Comparison of ENCODE assay signal across 8 mouse cellular contexts in genomic region chr8:128362940-128363595, GRCm38 (mm10). TPM values are rescaled to one million over a fixed set of nuclear protein-coding genes. Genes with fewer than 3 reads are reported as not detected.
DNase-seq lines count a peak whose midpoint lies in the region; ATAC-seq lines count a peak whose summit lies in the region.

No protein-coding gene starts in this region.

- H3K9ac ChIP-seq in embryonic facial prominence, embryonic 14.5 days (ENCODE audit: low read depth, low read length) = peak overlapping the region; percentile 0; the same call in 1 of the 2 replicates
- 0 out of 2 replicates have a peak overlapping the region, but pooled peaks have one; percentile 14 for H3K9ac ChIP-seq in kidney, embryonic 14.5 days (ENCODE audit: low read depth, low read length)
- no peak overlapping the region for H3K9ac ChIP-seq in limb, embryonic 15.5 days

- no peak for ATAC-seq in embryonic facial prominence, embryonic 14.5 days (ENCODE audit: low read depth)
- no peak for ATAC-seq in kidney, embryonic 14.5 days (ENCODE audit: low FRiP score, low TSS enrichment)
- ATAC-seq in limb, embryonic 15.5 days (ENCODE audit: insufficient number of reproducible peaks, low FRiP score, low TSS enrichment, low read depth) = no peak
- ATAC-seq in monocyte, adult 5-6 weeks (replicated peaks; ENCODE audit: insufficient number of reproducible peaks, low FRiP score, low TSS enrichment, poor library complexity, severe bottlenecking) = peak; percentile 75

- no peaks in the 10 kb centered on the region; the same call in 1 of the 2 replicates for H3K36me3 ChIP-seq in embryonic facial prominence, embryonic 14.5 days (ENCODE audit: control insufficient read depth, insufficient read depth, low read length)
- H3K36me3 ChIP-seq in heart, embryonic 10.5 days = peaks cover 19% of the 10 kb centered on the region; the same call in 1 of the 2 replicates
- peaks cover 19% of the 10 kb centered on the region for H3K36me3 ChIP-seq in kidney, embryonic 14.5 days (ENCODE audit: control insufficient read depth, insufficient read depth, low read length)
- H3K36me3 ChIP-seq in limb, embryonic 15.5 days = no peaks in the 10 kb centered on the region; the same call in 1 of the 2 replicates

- no peaks in the 10 kb centered on the region for H3K27me3 ChIP-seq in embryonic facial prominence, embryonic 14.5 days (replicated peaks; ENCODE audit: control insufficient read depth, insufficient read depth, low read length)
- no peaks in the 10 kb centered on the region for H3K27me3 ChIP-seq in heart, embryonic 10.5 days (ENCODE audit: insufficient read depth, poor library complexity, severe bottlenecking)
- H3K27me3 ChIP-seq in kidney, embryonic 14.5 days (ENCODE audit: control insufficient read depth, insufficient read depth, low read length) = no peaks in the 10 kb centered on the region
- peaks cover 19% of the 10 kb centered on the region for H3K27me3 ChIP-seq in limb, embryonic 15.5 days

- H3K4me2 ChIP-seq in embryonic facial prominence, embryonic 14.5 days (ENCODE audit: low read depth, low read length) = peak overlapping the region; percentile 99
- peak overlapping the region; percentile 98 for H3K4me2 ChIP-seq in kidney, embryonic 14.5 days (replicated peaks; ENCODE audit: low read depth, low read length)
- peak overlapping the region; percentile 30; the same call in 1 of the 2 replicates for H3K4me2 ChIP-seq in limb, embryonic 15.5 days

- H3K4me3 ChIP-seq in embryonic facial prominence, embryonic 14.5 days (ENCODE audit: low read depth, low read length) = peak overlapping the region; percentile 79
- H3K4me3 ChIP-seq in heart, embryonic 10.5 days = peak overlapping the region; percentile 91
- peak overlapping the region; percentile 89 for H3K4me3 ChIP-seq in kidney, embryonic 14.5 days (ENCODE audit: low read length)
- H3K4me3 ChIP-seq in limb, embryonic 15.5 days = peak overlapping the region; percentile 16; the same call in 1 of the 2 replicates

- no peak overlapping the region for H3K27ac ChIP-seq in embryonic facial prominence, embryonic 14.5 days (replicated peaks; ENCODE audit: low read depth, low read length)
- 0 out of 2 replicates have a peak overlapping the region, but pooled peaks have one; percentile 47 for H3K27ac ChIP-seq in heart, embryonic 10.5 days
- no peak overlapping the region for H3K27ac ChIP-seq in kidney, embryonic 14.5 days (ENCODE audit: low read depth, low read length)
- H3K27ac ChIP-seq in limb, embryonic 15.5 days = no peak overlapping the region

- WGBS in embryonic facial prominence, embryonic 14.5 days = 11% methylated on average over 11 of the region's 11 CpGs
- WGBS in heart, embryonic 10.5 days = 6% methylated on average over 11 of the region's 11 CpGs
- WGBS in kidney, embryonic 14.5 days = 9% methylated on average over 11 of the region's 11 CpGs
- 9% methylated on average over 11 of the region's 11 CpGs for WGBS in limb, embryonic 15.5 days

- H3K4me1 ChIP-seq in embryonic facial prominence, embryonic 14.5 days (ENCODE audit: control insufficient read depth, insufficient read depth, low read length) = peaks cover 8% of the 10 kb centered on the region; the same call in 1 of the 2 replicates
- H3K4me1 ChIP-seq in heart, embryonic 10.5 days = peaks cover 55% of the 10 kb centered on the region
- peaks cover 51% of the 10 kb centered on the region for H3K4me1 ChIP-seq in kidney, embryonic 14.5 days (ENCODE audit: control insufficient read depth, insufficient read depth, low read length)
- peaks cover 15% of the 10 kb centered on the region; the same call in 1 of the 2 replicates for H3K4me1 ChIP-seq in limb, embryonic 15.5 days

- peak; percentile 85 for DNase-seq in 416B (ENCODE audit: low read depth)
- DNase-seq in adrenal gland, postnatal 4 days (ENCODE audit: low spot score in 2 of 2) = peak; percentile 46 to 57
- DNase-seq in embryonic facial prominence, embryonic 14.5 days (ENCODE audit: low spot score) = peak; percentile 89
- peak; percentile 90 for DNase-seq in heart, embryonic 10.5 days (ENCODE audit: low spot score)
- peak; percentile 57 to 83 for DNase-seq in spleen, postnatal 4 days (ENCODE audit: low spot score in 2 of 2)

- H3K9me3 ChIP-seq in embryonic facial prominence, embryonic 14.5 days (ENCODE audit: control insufficient read depth, low read length) = no peaks in the 10 kb centered on the region
- no peaks in the 10 kb centered on the region for H3K9me3 ChIP-seq in heart, embryonic 10.5 days
- no peaks in the 10 kb centered on the region for H3K9me3 ChIP-seq in kidney, embryonic 14.5 days (ENCODE audit: control insufficient read depth, low read length)
- H3K9me3 ChIP-seq in limb, embryonic 15.5 days = no peaks in the 10 kb centered on the region

RNA-seq across cellular contexts. Expression of gene Nrp1, which starts 4.7 kb away (rescaled TPM):
- 100 to 1,000 TPM in 1 of 2 experiments, 10 to 100 TPM in 1; 95.7 to 115 TPM for total RNA-seq in adrenal gland, postnatal 4 days (2021)
- 94.6 and 105 TPM in 2 replicates for polyA plus RNA-seq in embryonic facial prominence, embryonic 14.5 days (2014; fragmentation: Nextera tagmentation; extraction: Ambion mirVana)
- 107 and 120 TPM in 2 replicates for polyA plus RNA-seq in heart, embryonic 10.5 days (2016; fragmentation: Nextera tagmentation; extraction: Ambion mirVana)
- polyA plus RNA-seq in kidney, embryonic 14.5 days (2014; fragmentation: Nextera tagmentation; extraction: Ambion mirVana) = 77.1 and 113 TPM in 2 replicates
- polyA plus RNA-seq in limb, embryonic 15.5 days (2015; fragmentation: Nextera tagmentation; extraction: Ambion mirVana) = 93.4 and 100 TPM in 2 replicates
- total RNA-seq in monocyte, adult 5-6 weeks (2017) = 25.1 to 30.3 TPM (median 28.9 TPM) in 3 replicates

Comparison
In these comparisons a context has a peak if more than half of its experiments do, and no peak if none do; other contexts are left out.
1. H3K4me2 ChIP-seq: peak in every context shown above with its lines; median percentile 99 in embryonic facial prominence, embryonic 14.5 days; 98 in kidney, embryonic 14.5 days; 30 in limb, embryonic 15.5 days.
2. H3K4me3 ChIP-seq: peak in every context shown above with its lines; median percentile 91 in heart, embryonic 10.5 days; 89 in kidney, embryonic 14.5 days; 79 in embryonic facial prominence, embryonic 14.5 days; 16 in limb, embryonic 15.5 days.